Mouse (Mus musculus) cerebellum, adult 11 months (tissue): ENCODE measurements around the gene Mettl21c.
"Not testable (repeated sequence)": the region's sequence is repeated elsewhere in the genome, so short reads cannot be mapped to it uniquely, and the experiment has no call there.

Experiments used
- DNase-seq: peaks from one replicate; pipeline ENCODE4 v3.0.0; 2022

The Mettl21c gene

DNA sequence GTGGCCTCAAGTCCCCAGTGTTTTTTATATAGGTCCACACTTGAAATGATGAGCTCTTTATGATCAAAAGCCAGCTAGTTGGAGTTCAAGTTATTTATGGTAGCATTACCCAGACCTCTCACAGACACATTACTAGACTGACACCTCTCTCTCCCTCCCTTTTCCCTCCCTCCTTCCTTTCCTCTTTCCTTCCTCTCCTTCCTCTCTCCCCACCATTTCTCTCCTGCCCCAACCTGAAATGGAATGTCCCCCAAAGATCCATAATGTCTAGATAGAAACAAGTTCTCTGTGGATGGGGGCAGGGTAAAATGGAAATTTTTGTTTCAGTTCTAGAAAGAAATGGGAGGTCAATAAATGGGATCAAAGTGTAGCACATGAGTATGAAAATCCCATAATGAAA, at the start of gene Mettl21c:
TSS of gene Mettl21c (minus strand) at position 101 of the 400 bp plus-strand sequence.
- no peak for DNase-seq

DNA sequence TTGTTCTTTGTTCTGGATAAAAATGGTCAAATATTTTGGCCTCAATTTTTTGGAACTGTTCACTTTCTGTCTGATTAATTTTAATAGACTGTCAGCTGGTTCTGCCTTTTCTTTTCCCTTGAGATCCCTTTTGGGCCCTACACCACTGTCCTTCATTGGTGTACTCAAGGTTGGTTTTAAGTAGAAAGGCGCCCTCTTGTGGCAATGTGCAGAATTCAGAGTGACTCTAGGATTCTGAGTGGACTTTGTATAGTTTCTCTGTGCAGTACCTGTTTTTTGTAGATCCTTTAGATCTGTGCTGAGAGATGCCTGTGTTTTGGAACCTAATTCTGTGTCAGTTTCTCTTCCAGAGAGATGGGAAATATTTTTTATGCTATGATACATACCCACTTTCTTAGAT, 44.8 kb upstream of the Mettl21c start:
- no peak for DNase-seq

- no peak for DNase-seq
Measured at GRCm38 (mm10) chr1:44063439-44063838, 43.6 kb upstream of the Mettl21c start.

GRCm38 (mm10) chr1:44061836-44062235, 42.0 kb upstream of the Mettl21c start, which contains the start of gene Gm8251:
TSS of gene Gm8251 (minus strand) at chr1:44061936.
- no peak for DNase-seq

- DNase-seq, result no peak
Measured at GRCm38 (mm10) chr1:44057805-44058204, 38.0 kb upstream of the Mettl21c start.

DNA sequence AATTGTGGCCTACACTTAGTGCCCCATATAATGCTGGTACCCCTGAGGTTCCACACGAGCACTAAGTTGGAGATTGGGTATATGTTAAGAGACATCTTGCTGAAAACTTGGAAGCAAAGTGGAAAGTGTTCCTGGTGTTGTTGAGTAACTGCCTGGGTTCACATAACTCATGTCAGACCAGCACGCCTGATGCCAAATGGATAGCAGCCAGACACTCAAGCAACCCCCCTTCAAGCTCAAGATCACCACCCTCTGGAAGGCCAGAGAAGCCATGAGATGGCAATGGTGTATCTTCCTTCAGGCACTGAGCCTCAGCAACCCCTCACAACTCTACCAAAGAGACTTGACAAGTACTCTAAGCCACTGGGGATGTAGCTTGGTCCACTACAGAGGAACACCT, 26.7 kb upstream of the Mettl21c start:
- DNase-seq, result no peak

DNA sequence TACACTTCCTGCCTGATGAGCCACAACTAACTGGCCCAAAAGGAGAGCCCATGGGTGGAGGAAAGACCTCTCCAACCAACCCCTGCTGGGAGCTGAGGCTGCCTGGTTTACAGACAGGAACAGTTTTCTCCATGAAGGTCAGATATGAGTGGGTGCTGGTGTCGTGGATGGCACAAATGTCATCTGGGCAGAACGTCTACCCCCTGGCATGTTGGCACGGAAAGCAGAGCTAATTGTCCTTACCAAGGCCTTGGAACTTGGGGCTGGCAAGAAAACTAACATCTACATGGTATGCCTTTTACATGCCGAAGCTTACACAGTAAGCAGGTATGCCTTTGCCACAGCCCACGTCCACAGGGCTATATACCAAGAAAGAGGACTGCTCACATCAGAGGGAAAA, 25.9 kb upstream of the Mettl21c start:
- DNase-seq, result not testable (repeated sequence)

DNA sequence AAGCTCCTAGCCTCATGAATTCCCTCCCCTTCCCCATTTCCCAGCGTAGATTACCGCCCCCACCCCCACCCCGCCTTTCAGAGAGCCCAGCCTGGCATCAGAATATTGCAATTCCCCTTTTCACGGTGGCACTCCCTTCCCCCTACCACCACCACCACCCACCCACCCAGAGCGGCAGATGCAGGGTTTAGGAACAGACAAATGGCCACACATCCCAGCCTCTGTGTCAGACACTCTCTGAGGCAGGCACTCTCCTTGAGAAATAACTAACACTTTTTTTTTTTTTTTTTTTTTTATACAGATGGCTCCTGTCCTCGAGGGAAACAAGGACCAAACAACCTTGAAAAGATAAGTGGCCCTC, 22.7 kb upstream of the Mettl21c start:
- DNase-seq, result no peak

DNA sequence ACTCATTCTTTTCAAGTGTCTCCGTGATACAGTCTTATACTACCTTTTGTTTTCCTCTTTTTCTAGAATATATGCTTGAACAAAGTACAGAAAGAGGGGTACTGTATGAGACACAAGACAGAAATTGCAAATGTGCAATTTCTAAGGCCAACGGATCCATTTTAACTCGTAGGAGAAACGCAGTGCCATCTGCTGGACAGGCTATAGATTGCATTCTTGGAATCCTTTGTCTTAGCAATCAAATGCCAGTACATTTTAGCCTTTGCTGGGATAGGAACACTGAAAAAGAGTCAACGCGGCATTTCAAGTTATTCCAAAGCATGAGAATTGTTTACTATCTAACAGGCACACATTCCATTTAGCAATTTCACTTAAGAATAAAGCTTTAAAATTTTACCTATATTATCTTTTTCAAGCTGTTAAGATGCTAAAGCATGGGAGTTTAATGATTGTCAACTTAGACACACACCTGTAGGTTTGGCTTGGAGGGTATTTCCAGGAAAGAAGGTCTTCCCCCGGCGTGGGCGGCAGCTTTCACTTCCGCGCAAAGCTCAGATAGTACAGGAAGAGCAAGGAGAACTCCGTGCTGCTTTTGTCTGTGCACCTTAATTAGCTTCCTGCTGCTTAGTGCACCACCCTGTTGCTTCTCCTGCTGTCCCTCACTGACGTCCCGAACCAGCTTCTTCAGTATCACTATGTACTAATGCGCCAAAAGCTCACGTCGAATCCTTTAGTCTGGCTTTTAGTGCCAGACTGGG, 22.1 kb upstream of the Mettl21c start:
- DNase-seq, result peak; percentile 29

DNA sequence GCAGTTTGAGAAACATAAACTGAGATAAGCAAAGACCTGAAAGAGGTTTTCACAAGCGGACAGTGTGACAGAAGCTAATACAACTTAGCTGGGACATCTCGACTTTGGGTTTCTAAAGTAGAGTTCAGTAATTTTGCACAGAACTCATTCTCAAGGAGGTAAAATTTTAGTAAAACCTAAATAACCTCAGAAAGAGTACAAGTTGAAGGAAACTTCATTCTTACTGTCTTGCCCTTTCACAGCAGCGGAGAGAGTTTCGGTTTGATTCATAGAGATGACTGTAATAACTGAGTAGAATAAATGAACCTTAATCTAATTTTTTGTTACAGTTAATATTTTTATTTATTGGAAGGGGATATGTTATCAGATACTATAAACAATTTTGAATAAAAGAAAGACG, 13.1 kb upstream of the Mettl21c start:
- no peak for DNase-seq

GRCm38 (mm10) chr1:44032213-44032612, 12.4 kb upstream of the Mettl21c start:
- no peak for DNase-seq

DNA sequence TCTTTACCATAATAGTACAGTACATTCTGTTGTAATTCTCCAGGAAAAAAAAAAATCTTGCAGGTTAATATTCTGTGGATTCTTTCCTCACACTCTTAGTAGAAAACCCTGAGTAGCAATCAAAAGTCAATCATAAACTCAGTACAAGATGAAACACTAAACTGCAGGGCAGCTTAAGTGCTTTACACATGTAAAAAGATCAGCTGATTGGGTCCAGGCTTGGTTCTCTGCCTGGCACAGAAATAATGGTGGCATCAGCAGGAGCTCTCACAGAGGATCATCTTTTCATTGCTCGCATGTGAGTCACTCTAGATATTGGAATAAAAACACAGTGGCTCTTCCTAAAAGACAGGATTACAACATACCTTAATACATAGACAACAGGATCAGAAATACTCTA, 7.8 kb upstream of the Mettl21c start:
- no peak for DNase-seq

- no peak for DNase-seq
Measured at GRCm38 (mm10) chr1:44022656-44023055, 2.8 kb upstream of the Mettl21c start.

- DNase-seq, result no peak
Measured at GRCm38 (mm10) chr1:44015556-44015955, 4.3 kb downstream of the Mettl21c start.

DNA sequence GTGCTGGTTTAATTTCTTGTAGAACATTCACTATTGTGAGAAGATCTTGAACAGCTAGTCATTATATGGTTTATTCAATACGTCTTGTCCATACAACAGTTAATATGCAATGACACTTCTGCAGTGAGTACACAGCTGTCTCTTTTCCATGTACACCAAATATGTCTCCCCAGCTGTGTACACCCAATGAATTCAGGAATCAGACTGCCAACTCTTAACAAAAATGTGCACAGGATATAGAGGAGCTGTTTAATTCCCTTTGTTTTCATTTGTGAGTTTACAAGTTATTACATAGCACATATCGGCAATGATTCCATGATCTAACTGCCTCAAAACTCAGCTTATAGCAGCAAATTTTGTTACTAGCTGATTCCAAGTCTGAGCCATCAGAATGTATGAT, 15.3 kb downstream of the Mettl21c start:
- DNase-seq, result no peak

DNA sequence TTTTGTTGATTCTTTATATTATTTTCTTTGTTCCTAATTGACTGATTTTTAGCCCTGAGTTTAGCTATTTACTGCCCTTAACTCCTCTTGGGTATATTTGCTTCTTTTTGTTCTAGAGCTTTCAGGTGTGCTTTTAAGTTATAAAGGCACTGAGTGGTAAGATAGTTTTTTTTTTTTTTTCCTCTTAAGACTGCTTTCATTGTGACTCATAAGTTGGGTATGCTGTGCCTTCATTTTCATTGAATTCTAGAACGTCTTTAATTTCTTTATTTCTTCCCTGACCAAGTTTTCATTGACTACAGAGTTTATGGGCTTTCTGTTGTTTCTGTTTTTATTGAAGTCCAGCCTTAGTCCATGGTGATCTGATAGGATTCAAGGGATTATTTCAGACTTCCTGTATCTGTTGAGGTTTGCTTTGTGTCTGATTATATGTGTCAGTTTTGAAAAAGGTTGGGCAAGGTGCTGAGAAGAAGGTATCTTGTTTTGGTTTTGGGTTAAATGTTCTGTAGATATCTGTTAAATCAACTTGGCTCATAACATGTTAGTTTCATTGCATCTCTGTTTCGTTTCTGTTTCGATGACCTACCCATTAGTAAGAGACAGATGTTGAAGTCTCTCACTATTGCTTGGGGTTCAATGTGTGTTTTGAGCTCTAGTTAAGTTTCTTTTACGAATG, 22.8 kb downstream of the Mettl21c start:
- DNase-seq, result no peak

- DNase-seq, result no peak
Measured at GRCm38 (mm10) chr1:43971089-43971488, 48.7 kb downstream of the Mettl21c start.

DNA sequence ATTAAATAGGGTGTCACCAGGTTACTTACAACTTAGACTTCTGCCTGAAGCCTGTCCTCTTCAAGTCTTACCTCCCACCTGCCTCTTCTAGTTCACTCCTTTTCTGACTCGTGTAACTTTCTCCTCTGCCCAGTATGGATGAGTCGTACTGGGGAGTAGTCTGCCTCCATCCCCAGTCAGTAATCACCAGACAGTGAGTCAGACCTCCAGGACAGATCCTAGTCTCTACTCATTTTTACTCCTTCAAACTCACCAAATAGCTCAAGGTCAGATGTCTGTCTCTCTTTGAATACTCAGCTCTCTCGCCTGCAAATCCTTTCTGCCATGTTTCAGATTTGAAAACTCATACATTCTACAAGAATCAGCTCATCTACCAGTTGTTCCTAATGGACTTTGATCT, 50.5 kb downstream of the Mettl21c start:
- DNase-seq, result no peak

- DNase-seq, result no peak
Measured at GRCm38 (mm10) chr1:43966756-43967155, 53.1 kb downstream of the Mettl21c start.

DNA sequence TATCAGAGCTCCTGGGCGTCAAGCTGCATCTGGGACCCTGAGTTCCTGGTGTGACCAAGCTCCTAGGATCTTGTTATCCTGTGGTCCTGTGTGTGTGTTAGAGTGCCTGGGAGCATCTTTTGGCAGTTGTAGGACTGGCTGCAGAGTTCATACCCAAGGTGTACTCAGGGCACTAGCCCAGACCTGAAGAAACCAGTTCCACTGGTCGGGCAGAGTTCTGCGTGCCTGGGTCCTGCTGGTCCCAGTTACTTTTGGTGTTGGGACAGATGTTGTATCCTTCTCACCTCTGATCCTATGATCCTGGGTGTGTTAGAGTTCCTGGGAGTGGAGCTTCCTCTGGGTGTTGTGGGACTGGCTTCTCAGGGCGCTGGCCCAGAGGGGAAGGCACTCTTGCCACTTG, 55.5 kb downstream of the Mettl21c start:
- DNase-seq, result no peak
